Mouse (Mus musculus) C2C12 (cell line): Measurements from ENCODE around the gene Larp6. TPM values are rescaled to one million over a fixed set of nuclear protein-coding genes. Genes with fewer than 3 reads are reported as not detected.
A peak's percentile ranks its signal among the peaks of the same experiment; 100 is the strongest.

Experiments used
- H3K27me3 ChIP-seq: one replicate; pipeline ENCODE4 v1.6.1; 2011; ENCODE audit not compliant: control insufficient read depth, insufficient read depth, insufficient read length
- H3K36me3 ChIP-seq: one replicate; pipeline ENCODE4 v1.6.1; 2011; ENCODE audit not compliant: control insufficient read depth, insufficient read depth
- H3K4me3 ChIP-seq: one replicate; pipeline ENCODE4 v1.5.1; 2011; ENCODE audit warnings: mild to moderate bottlenecking, control low read depth; ENCODE audit not compliant: poor library complexity, insufficient read depth, severe bottlenecking
- H3K79me2 ChIP-seq: one replicate; pipeline ENCODE4 v1.6.1; 2011; ENCODE audit not compliant: control insufficient read depth, insufficient read depth
- H3K79me3 ChIP-seq: one replicate; pipeline ENCODE4 v1.6.1; 2011; ENCODE audit warnings: low read depth, control low read depth
- H3ac ChIP-seq: one replicate; pipeline ENCODE3; 2011; ENCODE audit warnings: low read depth; ENCODE audit not compliant: control insufficient read depth, insufficient read length
- CEBPB ChIP-seq: IDR thresholded peaks from one replicate; pipeline ENCODE4 v1.6.1; 2011; ENCODE audit warnings: low read depth, mild to moderate bottlenecking, control low read depth, moderate library complexity
- CTCF ChIP-seq: IDR thresholded peaks from one replicate; pipeline ENCODE4 v1.5.1; 2011; ENCODE audit not compliant: control insufficient read depth, insufficient read depth, insufficient read length
- FOSL1 ChIP-seq: IDR thresholded peaks from one replicate; pipeline ENCODE4 v1.8.0; 2011; ENCODE audit warnings: mild to moderate bottlenecking, low read length; ENCODE audit not compliant: poor library complexity, insufficient read depth, severe bottlenecking
- MAX ChIP-seq: IDR thresholded peaks from one replicate; pipeline ENCODE4 v1.6.1; 2011; ENCODE audit warnings: mild to moderate bottlenecking, control low read depth
- MYOD1 ChIP-seq: IDR thresholded peaks from one replicate; pipeline ENCODE4 v1.6.1; 2011; ENCODE audit warnings: low read depth; ENCODE audit not compliant: control insufficient read depth, insufficient read length
- MYOG ChIP-seq: IDR thresholded peaks from one replicate; pipeline ENCODE4 v1.6.1; 2011; ENCODE audit not compliant: control insufficient read depth, insufficient read length; ENCODE audit errors: extremely low read depth
- USF1 ChIP-seq: IDR thresholded peaks from one replicate; pipeline ENCODE4 v1.6.1; 2011; ENCODE audit warnings: low read depth, mild to moderate bottlenecking, control low read depth, moderate library complexity
- polyA plus RNA-seq: library from polyadenylated mRNA; unstranded; fragments of >200 nt; fragmentation: generic; extraction: Trizol; gene quantifications from one replicate; pipeline ENCODE4 v1.2.1, GENCODE M21; 2012; ENCODE audit warnings: missing spikeins

The Larp6 gene
- polyA plus RNA-seq, 1 experiment: 0.83 TPM

GRCm38 (mm10) chr9:60687891-60688324 is 24.9 kb upstream of the Larp6 start, which contains the start of gene Lrrc49:
Gene Lrrc49, minus strand, starts transcription at chr9:60688158.
- Histone ChIP-seq H3K79me2 (no peaks in the 10 kb centered on the region), H3K79me3 (no peaks in the 10 kb centered on the region), H3K36me3 (peaks cover 6% of the 10 kb centered on the region), H3ac (peak within 1 kb of the TSS; percentile 60), H3K4me3 (peak within 1 kb of the TSS; percentile 66), H3K27me3 (no peaks in the 10 kb centered on the region)
- TF ChIP-seq MAX (no peak), FOSL1 (no peak), MYOD1 (no peak), CEBPB (no peak), USF1 (no peak), CTCF (no peak), MYOG (no peak)

DNA sequence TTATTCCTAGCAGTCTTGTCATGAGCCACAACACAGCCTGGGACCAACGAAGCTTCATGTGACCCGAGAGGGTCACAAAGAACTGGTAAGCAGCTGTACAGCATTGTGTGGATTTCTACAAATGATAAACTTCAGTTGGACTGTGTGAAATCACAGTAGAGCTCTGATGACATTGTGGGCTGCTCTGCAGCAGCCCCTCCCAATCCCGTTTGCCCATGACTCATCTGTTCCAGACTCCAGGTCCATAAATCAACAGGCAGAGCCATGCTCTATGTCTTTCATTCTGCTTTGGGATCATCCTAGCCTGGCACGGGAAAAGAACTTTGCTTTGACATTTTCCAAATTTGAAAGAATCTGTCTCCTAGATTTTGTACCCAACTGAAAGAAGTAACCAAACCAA is 20.2 kb upstream of the Larp6 start:
- H3K4me3 ChIP-seq: no peak overlapping the region
- no peaks in the 10 kb centered on the region for H3K79me2 ChIP-seq
- H3ac ChIP-seq: peak overlapping the region; percentile 19
- no peaks in the 10 kb centered on the region for H3K79me3 ChIP-seq
- no peaks in the 10 kb centered on the region for H3K36me3 ChIP-seq
- no peak for TF ChIP-seq CEBPB
- no peak for TF ChIP-seq MYOD1
- no peak for TF ChIP-seq MYOG
- TF ChIP-seq FOSL1: peak; percentile 75
- peak; percentile 54 for TF ChIP-seq USF1
- TF ChIP-seq CTCF: no peak
- TF ChIP-seq MAX: no peak
- no peaks in the 10 kb centered on the region for H3K27me3 ChIP-seq

- Histone ChIP-seq H3K4me3 (no peak overlapping the region), H3K27me3 (no peaks in the 10 kb centered on the region), H3K79me3 (no peaks in the 10 kb centered on the region), H3K36me3 (no peaks in the 10 kb centered on the region), H3ac (no peak overlapping the region), H3K79me2 (no peaks in the 10 kb centered on the region)
- no peak for TF ChIP-seq CTCF
- no peak for TF ChIP-seq MYOG
- TF ChIP-seq MYOD1: no peak
Observed at GRCm38 (mm10) chr9:60693986-60694385, 18.8 kb upstream of the Larp6 start.

GRCm38 (mm10) chr9:60696271-60696985 is 16.4 kb upstream of the Larp6 start:
- H3K79me2 ChIP-seq: no peaks in the 10 kb centered on the region
- H3K4me3 ChIP-seq: no peak overlapping the region
- no peaks in the 10 kb centered on the region for H3K36me3 ChIP-seq
- H3K27me3 ChIP-seq: no peaks in the 10 kb centered on the region
- no peaks in the 10 kb centered on the region for H3K79me3 ChIP-seq
- TF ChIP-seq MYOG: no peak
- no peak for TF ChIP-seq FOSL1
- TF ChIP-seq CTCF: no peak
- TF ChIP-seq MAX: no peak
- no peak for TF ChIP-seq CEBPB
- no peak for TF ChIP-seq MYOD1
- TF ChIP-seq USF1: no peak
- H3ac ChIP-seq: no peak overlapping the region

- Histone ChIP-seq H3K4me3 (no peak overlapping the region), H3ac (no peak overlapping the region), H3K27me3 (no peaks in the 10 kb centered on the region), H3K79me3 (no peaks in the 10 kb centered on the region), H3K36me3 (no peaks in the 10 kb centered on the region), H3K79me2 (no peaks in the 10 kb centered on the region)
- TF ChIP-seq MYOD1 (no peak), CTCF (no peak), MYOG (no peak), FOSL1 (no peak), USF1 (no peak), MAX (no peak), CEBPB (no peak)
Observed at GRCm38 (mm10) chr9:60699581-60700231, 13.1 kb upstream of the Larp6 start.
